Mouse (Mus musculus) embryonic facial prominence, embryonic 11.5 days (tissue): ENCODE measurements around the gene Olfr446. TPM values are rescaled to one million over a fixed set of nuclear protein-coding genes. Genes with fewer than 3 reads are reported as not detected.

ENCODE experiments used
- ATAC-seq: fragments of 200-750 bp; cut with Nextera tagmentation; replicated peaks from 2 replicates; pipeline ENCODE4 v1.8.0; 2017; ENCODE audit warnings: low read depth; ENCODE audit not compliant: insufficient number of reproducible peaks, low FRiP score, low TSS enrichment
- DNase-seq: peaks from one replicate; pipeline ENCODE4 v3.0.0-alpha.2; 2015; ENCODE audit warnings: low spot score
- H3K27ac ChIP-seq: fragments of 300-500 bp; sonication (generic); replicated peaks from 2 replicates; pipeline ENCODE4 v1.5.1; 2014; ENCODE audit warnings: mild to moderate bottlenecking, low read depth, low read length, control low read depth
- H3K27me3 ChIP-seq: fragments of 300-500 bp; sonication (generic); 2 replicates; pipeline ENCODE4 v1.6.1; 2014; ENCODE audit warnings: mild to moderate bottlenecking, low read length, moderate library complexity, mixed read lengths; ENCODE audit not compliant: control insufficient read depth, insufficient read depth
- H3K36me3 ChIP-seq: fragments of 300-500 bp; sonication (generic); replicated peaks from 2 replicates; pipeline ENCODE4 v1.6.1; 2014; ENCODE audit warnings: low read depth, mild to moderate bottlenecking, low read length, moderate library complexity, mixed read lengths; ENCODE audit not compliant: control insufficient read depth, insufficient read depth
- H3K4me1 ChIP-seq: fragments of 300-500 bp; sonication (generic); 2 replicates; pipeline ENCODE4 v1.6.1; 2014; ENCODE audit warnings: low read length, mixed read lengths; ENCODE audit not compliant: control insufficient read depth, insufficient read depth
- H3K4me2 ChIP-seq: fragments of 300-500 bp; sonication (generic); 2 replicates; pipeline ENCODE4 v1.6.1; 2014; ENCODE audit warnings: low read depth, mild to moderate bottlenecking, control low read depth, low read length, moderate library complexity
- H3K4me3 ChIP-seq: fragments of 300-500 bp; sonication (generic); 2 replicates; pipeline ENCODE4 v1.5.1; 2014; ENCODE audit warnings: low read depth, low read length, control low read depth
- H3K9ac ChIP-seq: fragments of 300-500 bp; sonication (generic); replicated peaks from 2 replicates; pipeline ENCODE4 v1.6.1; 2014; ENCODE audit warnings: mild to moderate bottlenecking, control low read depth, low read length
- H3K9me3 ChIP-seq: fragments of 300-500 bp; sonication (generic); replicated peaks from 2 replicates; pipeline ENCODE4 v1.6.1; 2016; ENCODE audit warnings: mild to moderate bottlenecking, low read length, inconsistent platforms, mixed read lengths; ENCODE audit not compliant: control insufficient read depth
- WGBS: fragments of 180-500 bp; shearing (Covaris S2); extraction: QIAGEN DNeasy Blood & Tissue Kit; methylation state at CpG from one replicate; pipeline ENCODE4 v1.1.7; 2014; 5-methylcytosine and 5-hydroxymethylcytosine counted together
- polyA plus RNA-seq: library from polyadenylated mRNA; unstranded; fragments of >200 nt; fragmentation: Nextera tagmentation; extraction: Ambion mirVana; gene quantifications from 2 replicates; pipeline ENCODE4 v1.2.1, GENCODE M21; 2014

The Olfr446 gene
- polyA plus RNA-seq: not detected in 2 replicates

DNA sequence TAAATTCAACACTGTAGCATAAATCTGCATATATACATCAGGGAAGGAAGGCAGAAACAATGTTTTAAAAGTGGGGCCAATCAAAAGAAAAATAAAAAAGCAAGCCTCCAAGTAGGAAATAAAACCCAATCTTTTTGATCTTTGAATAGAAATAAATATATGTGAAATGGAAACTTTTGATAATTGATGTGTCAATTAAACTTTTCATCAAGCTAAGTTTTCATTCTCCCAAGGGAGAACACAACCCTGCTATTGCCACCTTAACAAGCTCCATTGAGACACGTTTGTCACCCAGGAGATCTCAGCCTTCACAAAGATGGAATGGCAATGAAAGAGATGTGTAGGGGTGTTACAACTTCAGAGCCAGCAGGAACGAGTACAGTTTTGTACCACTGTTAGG, at the start of gene Olfr446:
Gene Olfr446, plus strand, starts transcription at position 301 of the 400 bp plus-strand sequence.
- Histone ChIP-seq H3K27ac (no peak within 1 kb of the TSS), H3K4me1 (no peaks in the 10 kb centered on the region), H3K4me3 (no peak within 1 kb of the TSS), H3K9ac (no peak within 1 kb of the TSS), H3K4me2 (no peak within 1 kb of the TSS), H3K36me3 (no peaks in the 10 kb centered on the region), H3K9me3 (no peaks in the 10 kb centered on the region), H3K27me3 (no peaks in the 10 kb centered on the region)
- no peak for ATAC-seq
- DNase-seq: no peak
- 81% methylated on average over 2 of the region's 2 CpGs for WGBS

DNA sequence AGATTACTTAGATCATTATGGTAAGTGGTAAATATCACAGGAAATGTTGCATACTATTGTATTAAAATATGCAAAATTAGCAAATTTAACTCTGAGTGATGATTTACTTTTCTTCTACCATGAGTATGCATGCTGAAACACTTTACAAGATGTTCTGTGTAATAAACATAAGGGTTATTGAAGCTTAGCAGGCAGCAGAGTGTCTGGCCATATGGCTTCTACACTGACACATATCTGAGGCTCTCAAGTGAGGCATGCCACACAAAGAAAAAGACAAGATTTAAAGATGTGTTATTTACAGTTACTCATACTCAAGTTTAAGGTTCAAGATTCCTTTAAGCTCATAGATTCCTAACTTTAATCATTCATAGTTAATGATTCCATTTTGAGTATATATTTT, 44.9 kb upstream of the Olfr446 start:
- DNase-seq: no peak
- Histone ChIP-seq H3K4me1 (no peaks in the 10 kb centered on the region), H3K27ac (no peak overlapping the region), H3K9ac (no peak overlapping the region), H3K4me3 (no peak overlapping the region), H3K27me3 (no peaks in the 10 kb centered on the region), H3K4me2 (no peak overlapping the region), H3K9me3 (no peaks in the 10 kb centered on the region), H3K36me3 (no peaks in the 10 kb centered on the region)
- ATAC-seq: no peak

- DNase-seq (no peak), ATAC-seq (no peak)
- Histone ChIP-seq H3K4me2 (no peak within 1 kb of the TSS), H3K27ac (no peak within 1 kb of the TSS), H3K27me3 (no peaks in the 10 kb centered on the region), H3K4me3 (no peak within 1 kb of the TSS), H3K9me3 (no peaks in the 10 kb centered on the region), H3K4me1 (no peaks in the 10 kb centered on the region), H3K36me3 (no peaks in the 10 kb centered on the region), H3K9ac (no peak within 1 kb of the TSS)
- 94% methylated on average over 1 of the region's 1 CpGs for WGBS
Measured at GRCm38 (mm10) chr6:42890141-42890540, 31.0 kb upstream of the Olfr446 start, which contains the start of gene Olfr448. TSS of gene Olfr448 (plus strand) at chr6:42890441.

- no peak for ATAC-seq
- Histone ChIP-seq H3K36me3 (no peaks in the 10 kb centered on the region), H3K27me3 (no peaks in the 10 kb centered on the region), H3K4me3 (no peak overlapping the region), H3K27ac (no peak overlapping the region), H3K4me2 (no peak overlapping the region), H3K9me3 (no peaks in the 10 kb centered on the region), H3K4me1 (no peaks in the 10 kb centered on the region), H3K9ac (no peak overlapping the region)
- no peak for DNase-seq
- WGBS: 37% methylated on average over 1 of the region's 1 CpGs
Measured at GRCm38 (mm10) chr6:42900345-42900744, 20.8 kb upstream of the Olfr446 start.

DNA sequence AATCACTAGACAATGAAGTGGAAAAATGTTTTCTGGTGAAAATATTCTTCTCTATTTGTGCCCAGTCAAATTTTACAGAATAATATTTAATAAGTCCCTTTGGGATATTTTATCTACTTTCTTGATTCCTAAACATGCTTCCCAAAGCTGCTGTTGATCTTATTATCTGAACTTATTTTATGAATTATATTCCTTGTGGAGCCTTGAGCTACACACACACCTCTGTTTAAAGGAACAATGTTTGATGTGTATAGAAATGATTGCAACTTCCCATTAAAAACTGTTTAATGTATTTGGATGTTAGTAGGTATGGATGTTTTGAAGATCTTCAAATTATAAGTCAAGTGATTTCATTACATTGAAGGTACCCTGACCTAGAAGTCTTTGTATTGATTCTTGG, 12.6 kb upstream of the Olfr446 start, which contains the start of gene Olfr447:
Gene Olfr447, plus strand, starts transcription at position 301 of the 400 bp plus-strand sequence.
- Histone ChIP-seq H3K9me3 (no peaks in the 10 kb centered on the region), H3K9ac (no peak within 1 kb of the TSS), H3K27ac (no peak within 1 kb of the TSS), H3K4me3 (no peak within 1 kb of the TSS), H3K27me3 (no peaks in the 10 kb centered on the region), H3K36me3 (no peaks in the 10 kb centered on the region), H3K4me2 (no peak within 1 kb of the TSS), H3K4me1 (no peaks in the 10 kb centered on the region)
- ATAC-seq (no peak), DNase-seq (no peak)

DNA sequence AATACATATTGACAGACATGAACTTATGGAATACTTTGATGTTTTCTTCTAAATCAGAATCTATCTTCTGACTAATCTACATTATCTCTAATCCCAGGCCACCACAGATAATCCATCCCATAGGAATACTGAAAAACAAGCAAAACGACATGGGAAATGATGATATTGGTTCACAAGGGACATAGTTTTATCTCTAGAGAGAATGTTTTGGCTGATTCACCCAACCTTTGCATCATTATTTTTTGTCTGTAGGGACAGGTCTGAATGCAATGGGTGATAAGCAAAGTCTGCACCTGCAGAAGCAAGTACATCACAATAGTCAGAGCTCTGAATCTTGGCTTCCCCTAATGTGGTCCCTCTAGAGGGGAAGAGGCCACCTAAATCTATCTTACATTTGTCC, 27.6 kb downstream of the Olfr446 start, which contains the start of gene Olfr444:
Gene Olfr444, plus strand, starts transcription at position 301 of the 400 bp plus-strand sequence.
- whole genome bisulfite sequencing: 75% methylated on average over 1 of the region's 1 CpGs

GRCm38 (mm10) chr6:42980377-42980776, 59.2 kb downstream of the Olfr446 start:
- H3K9me3 ChIP-seq: no peaks in the 10 kb centered on the region
- no peak overlapping the region for H3K4me3 ChIP-seq
- DNase-seq (no peak), ATAC-seq (no peak; the same call in 1 of the 2 replicates)
- H3K27ac ChIP-seq: no peak overlapping the region
- H3K4me1 ChIP-seq: no peaks in the 10 kb centered on the region
- H3K9ac ChIP-seq: no peak overlapping the region
- H3K4me2 ChIP-seq: no peak overlapping the region
- H3K36me3 ChIP-seq: no peaks in the 10 kb centered on the region
- H3K27me3 ChIP-seq: no peaks in the 10 kb centered on the region

More for the DNA sequence above, 27.6 kb downstream of the Olfr446 start, which contains the start of gene Olfr444:
- Histone ChIP-seq H3K4me3 (no peak within 1 kb of the TSS), H3K9ac (no peak within 1 kb of the TSS), H3K4me1 (no peaks in the 10 kb centered on the region), H3K4me2 (no peak within 1 kb of the TSS), H3K27ac (no peak within 1 kb of the TSS), H3K27me3 (no peaks in the 10 kb centered on the region), H3K36me3 (no peaks in the 10 kb centered on the region), H3K9me3 (no peaks in the 10 kb centered on the region)
- ATAC-seq: no peak
- DNase-seq: no peak
